Mouse (Mus musculus) heart, embryonic 12.5 days (tissue): ENCODE data around the gene Ank3. TPM values are rescaled to one million over a fixed set of nuclear protein-coding genes. Genes with fewer than 3 reads are reported as not detected.

Source experiments
- ATAC-seq: fragments of 200-750 bp; cut with Nextera tagmentation; 2 replicates; pipeline ENCODE4 v1.8.0; 2017; ENCODE audit warnings: moderate TSS enrichment, moderate library complexity; ENCODE audit not compliant: insufficient number of reproducible peaks, low FRiP score
- H3K27ac ChIP-seq: fragments of 300-500 bp; sonication (generic); 2 replicates; pipeline ENCODE4 v1.5.1; 2016; ENCODE audit warnings: mild to moderate bottlenecking, moderate library complexity; ENCODE audit not compliant: poor library complexity, severe bottlenecking
- H3K27me3 ChIP-seq: fragments of 300-500 bp; sonication (generic); replicated peaks from 2 replicates; pipeline ENCODE4 v1.6.1; 2016; ENCODE audit warnings: mild to moderate bottlenecking, moderate library complexity
- H3K36me3 ChIP-seq: fragments of 300-500 bp; sonication (generic); 2 replicates; pipeline ENCODE4 v1.6.1; 2016; ENCODE audit warnings: mild to moderate bottlenecking, moderate library complexity
- H3K4me1 ChIP-seq: fragments of 300-500 bp; sonication (generic); replicated peaks from 2 replicates; pipeline ENCODE4 v1.6.1; 2016; ENCODE audit warnings: mild to moderate bottlenecking
- H3K4me2 ChIP-seq: fragments of 300-500 bp; sonication (generic); 2 replicates; pipeline ENCODE4 v1.6.1; 2016; ENCODE audit warnings: mild to moderate bottlenecking, moderate library complexity
- H3K4me3 ChIP-seq: fragments of 300-500 bp; sonication (generic); 2 replicates; pipeline ENCODE4 v1.5.1; 2016; ENCODE audit warnings: mild to moderate bottlenecking
- H3K9ac ChIP-seq: fragments of 300-500 bp; sonication (generic); 2 replicates; pipeline ENCODE4 v1.6.1; 2016; ENCODE audit warnings: mild to moderate bottlenecking, moderate library complexity
- H3K9me3 ChIP-seq: fragments of 300-500 bp; sonication (generic); replicated peaks from 2 replicates; pipeline ENCODE4 v1.6.1; 2016; ENCODE audit warnings: mild to moderate bottlenecking, moderate library complexity
- WGBS: fragments of 180-500 bp; shearing (Covaris S2); methylation state at CpG from one replicate; pipeline ENCODE4 v1.1.7; 2016; 5-methylcytosine and 5-hydroxymethylcytosine counted together
- polyA plus RNA-seq: library from polyadenylated mRNA; unstranded; fragments of >200 nt; fragmentation: Nextera tagmentation; extraction: Ambion mirVana; gene quantifications from 2 replicates; pipeline ENCODE4 v1.2.1, GENCODE M21; 2016

Ank3 gene
- polyA plus RNA-seq, 1 experiment from 2014 or later, result 61.9 TPM

DNA sequence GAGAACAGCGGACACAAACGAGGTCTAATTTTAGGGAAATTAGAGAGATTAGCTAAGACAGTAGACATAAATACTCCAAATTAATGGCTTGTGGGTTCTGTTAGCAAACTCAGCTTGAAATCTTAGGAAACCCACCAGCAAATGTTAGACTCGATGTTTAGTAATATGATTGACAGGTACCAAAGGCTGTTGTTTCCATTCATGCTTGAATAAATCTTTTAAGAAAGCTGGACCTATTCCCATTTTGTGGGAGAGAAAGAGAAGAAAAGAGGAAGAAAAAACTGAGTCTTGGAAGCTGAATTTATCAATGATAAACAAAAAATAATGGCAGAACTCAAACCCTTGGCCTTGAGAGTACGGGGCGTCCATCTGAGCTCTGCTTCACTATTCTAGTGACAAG, 320.8 kb downstream of the Ank3 start:
- 85% methylated on average over 5 of the region's 5 CpGs for WGBS
- H3K4me2 ChIP-seq, result no peak overlapping the region
- H3K9me3 ChIP-seq, result no peaks in the 10 kb centered on the region
- no peak for ATAC-seq
- no peaks in the 10 kb centered on the region for H3K27me3 ChIP-seq
- no peak overlapping the region for H3K9ac ChIP-seq
- H3K4me1 ChIP-seq, result peaks cover 18% of the 10 kb centered on the region
- no peaks in the 10 kb centered on the region for H3K36me3 ChIP-seq
- no peak overlapping the region for H3K27ac ChIP-seq
- H3K4me3 ChIP-seq, result no peak overlapping the region

DNA sequence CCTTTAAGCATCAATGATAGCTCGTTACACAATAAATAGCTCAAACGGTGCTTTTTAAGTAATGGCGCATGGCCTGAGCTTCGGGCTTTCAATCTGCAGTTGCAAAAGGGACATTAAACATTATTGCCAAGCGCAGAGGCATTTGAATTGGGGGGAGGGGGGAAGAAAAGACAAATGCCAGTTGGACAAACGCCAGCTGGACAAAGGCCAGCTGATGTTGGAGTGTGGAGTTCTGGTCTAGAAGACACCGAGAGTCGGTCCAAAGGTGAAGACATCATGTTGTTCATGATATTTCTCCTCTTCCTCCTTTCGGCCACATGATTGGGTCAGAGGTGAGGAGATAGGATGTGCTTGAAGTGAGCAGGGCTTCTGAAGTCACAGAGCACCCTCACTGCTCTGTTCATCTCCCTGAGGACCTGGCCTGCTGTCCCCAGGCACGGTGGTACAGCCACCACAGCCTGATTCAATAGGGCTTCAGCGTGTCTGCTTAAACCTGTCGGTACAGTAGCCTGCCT, 321.4 kb downstream of the Ank3 start:
- Histone ChIP-seq H3K27me3 (no peaks in the 10 kb centered on the region), H3K9ac (no peak overlapping the region), H3K4me1 (peaks cover 18% of the 10 kb centered on the region), H3K9me3 (no peaks in the 10 kb centered on the region), H3K4me3 (no peak overlapping the region), H3K27ac (no peak overlapping the region; the same call in 1 of the 2 replicates), H3K4me2 (no peak overlapping the region), H3K36me3 (no peaks in the 10 kb centered on the region)
- no peak for ATAC-seq
- 56% methylated on average over 12 of the region's 12 CpGs for WGBS

DNA sequence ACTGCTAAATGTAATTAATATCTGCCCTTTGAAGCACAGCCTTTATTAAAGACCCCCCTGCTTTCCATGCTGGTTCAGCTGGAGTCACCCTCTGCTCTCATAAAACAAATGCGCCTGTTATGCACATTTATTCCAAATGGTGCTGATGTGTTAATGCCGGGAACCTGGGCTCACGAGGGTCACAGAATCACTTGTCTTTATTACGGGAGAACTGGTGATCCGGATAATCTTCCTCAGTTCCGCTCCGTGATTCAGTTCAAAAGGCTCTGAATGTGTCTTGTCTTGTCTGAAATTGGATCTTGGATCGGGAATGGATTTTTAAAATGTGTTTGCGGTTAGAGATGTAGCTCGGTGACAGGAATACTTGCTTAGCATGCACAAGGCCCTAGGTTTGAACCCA, 321.9 kb downstream of the Ank3 start:
- H3K4me1 ChIP-seq, result peaks cover 18% of the 10 kb centered on the region
- H3K27me3 ChIP-seq, result no peaks in the 10 kb centered on the region
- no peak overlapping the region for H3K27ac ChIP-seq
- no peak overlapping the region for H3K4me3 ChIP-seq
- H3K36me3 ChIP-seq, result no peaks in the 10 kb centered on the region
- no peak for ATAC-seq
- 88% methylated on average over 10 of the region's 10 CpGs for WGBS
- H3K4me2 ChIP-seq, result no peak overlapping the region
- no peaks in the 10 kb centered on the region for H3K9me3 ChIP-seq
- no peak overlapping the region for H3K9ac ChIP-seq

DNA sequence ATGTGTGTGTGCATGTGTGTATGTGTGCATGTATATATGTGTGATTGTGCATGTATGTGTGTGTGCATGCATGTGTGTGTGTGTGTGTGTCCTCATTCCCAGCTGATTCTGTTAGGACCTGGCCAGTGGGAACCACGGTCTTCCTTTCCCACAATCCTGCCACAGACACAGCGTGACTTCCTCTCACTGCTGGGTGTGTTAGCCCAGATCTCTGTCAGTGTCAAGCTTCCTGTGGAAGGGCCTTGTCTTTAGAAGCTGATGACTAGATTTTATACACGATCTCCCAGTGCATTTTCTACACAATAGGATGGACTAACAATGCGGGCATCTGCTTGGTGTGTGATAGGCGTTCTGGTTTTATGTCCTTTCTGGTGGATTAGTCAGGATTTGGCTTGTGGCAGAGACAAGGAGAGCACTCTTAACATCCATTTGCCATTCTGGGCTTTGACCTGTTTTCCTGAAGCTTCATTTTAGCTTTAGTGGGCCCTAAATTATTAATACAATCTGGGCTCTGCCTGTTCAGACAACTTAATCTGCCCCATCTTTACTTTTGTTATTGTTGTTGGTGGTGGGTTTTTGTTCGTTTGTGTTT, 322.4 kb downstream of the Ank3 start:
- no peaks in the 10 kb centered on the region for H3K9me3 ChIP-seq
- WGBS, result 68% methylated on average over 6 of the region's 6 CpGs
- no peak for ATAC-seq
- no peak overlapping the region for H3K27ac ChIP-seq
- no peaks in the 10 kb centered on the region for H3K36me3 ChIP-seq
- H3K9ac ChIP-seq, result no peak overlapping the region
- no peak overlapping the region for H3K4me3 ChIP-seq
- peaks cover 18% of the 10 kb centered on the region for H3K4me1 ChIP-seq
- H3K27me3 ChIP-seq, result no peaks in the 10 kb centered on the region
- no peak overlapping the region for H3K4me2 ChIP-seq

DNA sequence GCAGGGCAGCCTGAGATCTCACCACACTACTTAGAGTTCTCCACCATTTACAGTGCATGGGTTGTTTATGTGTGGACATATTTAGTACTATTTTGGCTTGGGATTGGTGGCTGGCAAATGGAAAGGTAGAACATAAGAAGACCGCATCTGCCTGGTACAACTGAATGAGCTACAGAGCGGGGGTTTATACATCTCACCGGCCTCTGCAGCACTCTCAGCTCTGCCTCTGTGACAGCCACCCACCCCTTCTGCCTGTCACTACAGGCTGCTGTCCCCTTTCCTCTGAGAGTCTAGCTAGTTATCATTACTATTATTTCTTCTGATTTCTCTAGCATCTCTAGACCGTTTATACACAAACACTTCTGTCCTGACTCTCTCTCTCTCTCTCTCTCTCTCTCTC, 325.6 kb downstream of the Ank3 start:
- no peak overlapping the region for H3K27ac ChIP-seq
- no peaks in the 10 kb centered on the region for H3K36me3 ChIP-seq
- H3K9me3 ChIP-seq, result no peaks in the 10 kb centered on the region
- no peak for ATAC-seq
- H3K27me3 ChIP-seq, result no peaks in the 10 kb centered on the region
- H3K4me2 ChIP-seq, result no peak overlapping the region
- H3K4me1 ChIP-seq, result peaks cover 13% of the 10 kb centered on the region
- 82% methylated on average over 4 of the region's 4 CpGs for WGBS
- no peak overlapping the region for H3K4me3 ChIP-seq
- H3K9ac ChIP-seq, result no peak overlapping the region

DNA sequence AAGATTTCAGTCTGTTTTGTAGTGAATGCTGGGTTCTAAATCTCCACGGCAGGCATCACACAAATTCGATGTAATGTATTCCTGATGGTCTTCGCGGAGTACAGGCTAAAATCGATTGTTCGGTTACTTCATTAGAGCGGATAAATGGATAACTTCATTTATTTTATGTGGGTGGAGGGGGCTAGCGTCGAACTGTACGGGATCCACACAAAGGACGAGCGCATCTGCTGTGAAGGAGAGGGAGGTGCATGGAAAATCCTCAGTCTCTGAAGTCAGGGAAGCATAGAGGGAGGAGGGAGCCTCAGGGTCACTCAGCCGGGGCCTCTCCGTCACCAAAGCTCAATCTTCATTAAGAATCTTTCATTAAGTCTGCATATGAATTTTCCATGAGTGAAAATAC, 326.5 kb downstream of the Ank3 start:
- peaks cover 8% of the 10 kb centered on the region for H3K4me1 ChIP-seq
- H3K9me3 ChIP-seq, result no peaks in the 10 kb centered on the region
- no peak overlapping the region for H3K4me2 ChIP-seq
- 86% methylated on average over 14 of the region's 14 CpGs for WGBS
- H3K36me3 ChIP-seq, result no peaks in the 10 kb centered on the region
- no peak overlapping the region for H3K27ac ChIP-seq
- no peak overlapping the region for H3K4me3 ChIP-seq
- H3K27me3 ChIP-seq, result no peaks in the 10 kb centered on the region
- no peak for ATAC-seq
- no peak overlapping the region for H3K9ac ChIP-seq

DNA sequence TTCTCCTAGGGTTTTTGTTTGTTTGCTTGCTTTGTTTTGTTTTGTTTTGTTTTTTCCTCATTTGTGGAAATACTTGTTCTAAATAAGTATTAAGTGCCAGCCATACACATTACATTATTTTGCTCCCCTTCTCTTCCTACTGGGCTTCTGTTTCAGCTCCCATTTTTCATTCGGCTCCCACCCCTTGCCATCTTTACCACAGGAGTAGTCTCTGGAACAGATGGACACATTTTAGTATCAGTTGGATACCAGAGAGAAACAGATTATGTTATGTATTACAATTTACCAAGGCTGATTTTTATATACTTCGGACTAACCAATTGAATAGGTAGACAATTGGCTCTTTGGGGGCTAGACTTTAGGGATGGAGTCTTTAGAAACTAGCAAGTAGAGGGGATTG, 327.7 kb downstream of the Ank3 start:
- 89% methylated on average over 2 of the region's 2 CpGs for WGBS
- Histone ChIP-seq H3K27ac (no peak overlapping the region), H3K36me3 (no peaks in the 10 kb centered on the region), H3K4me1 (peaks cover 9% of the 10 kb centered on the region), H3K4me3 (no peak overlapping the region), H3K9me3 (no peaks in the 10 kb centered on the region), H3K4me2 (no peak overlapping the region), H3K27me3 (no peaks in the 10 kb centered on the region), H3K9ac (no peak overlapping the region)
- ATAC-seq, result no peak

DNA sequence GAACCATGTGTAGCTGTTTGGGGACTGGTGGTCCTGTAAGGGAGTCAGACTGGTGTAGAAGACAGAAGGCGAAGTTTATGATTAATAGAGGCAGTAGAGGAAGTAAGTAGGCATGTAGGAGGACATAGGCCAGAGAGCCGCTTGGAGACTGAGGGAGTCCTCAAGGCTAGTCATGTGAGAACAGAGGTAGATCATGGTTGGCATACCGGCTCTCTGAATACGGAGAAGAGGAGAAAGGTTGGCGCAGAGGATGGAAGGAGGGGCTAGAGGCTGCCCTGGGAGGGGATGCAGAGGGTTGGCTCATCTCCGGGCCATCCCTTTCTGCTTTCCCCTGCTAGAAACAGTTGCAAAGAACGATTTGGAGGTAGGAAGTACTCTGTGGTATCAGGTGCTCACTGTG, 328.2 kb downstream of the Ank3 start:
- H3K27me3 ChIP-seq, result no peaks in the 10 kb centered on the region
- H3K9ac ChIP-seq, result no peak overlapping the region
- WGBS, result 86% methylated on average over 7 of the region's 7 CpGs
- no peak overlapping the region for H3K4me2 ChIP-seq
- H3K4me1 ChIP-seq, result peaks cover 15% of the 10 kb centered on the region
- H3K27ac ChIP-seq, result no peak overlapping the region
- H3K4me3 ChIP-seq, result no peak overlapping the region
- H3K9me3 ChIP-seq, result no peaks in the 10 kb centered on the region
- no peak for ATAC-seq
- H3K36me3 ChIP-seq, result no peaks in the 10 kb centered on the region

DNA sequence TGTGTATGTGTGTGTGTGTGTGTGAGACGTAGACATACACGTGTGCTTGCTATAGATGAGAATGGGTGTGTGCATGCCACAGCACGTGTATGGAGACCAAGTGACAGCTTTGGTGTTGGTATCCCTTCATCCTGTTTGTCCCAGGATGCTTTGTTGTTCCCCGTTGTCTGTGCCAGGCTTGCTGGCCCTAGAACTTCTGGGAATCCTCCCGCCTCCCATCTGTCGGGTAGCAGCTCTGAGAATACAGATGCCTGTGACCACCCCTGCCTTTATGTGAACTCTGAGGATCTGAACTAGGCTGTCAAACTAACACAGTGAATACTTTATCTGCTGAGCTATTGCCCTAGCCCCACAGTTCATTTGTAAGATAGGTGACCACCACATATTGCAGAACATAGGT, 330.3 kb downstream of the Ank3 start:
- 69% methylated on average over 6 of the region's 6 CpGs for WGBS
- Histone ChIP-seq H3K36me3 (no peaks in the 10 kb centered on the region), H3K4me1 (peaks cover 16% of the 10 kb centered on the region), H3K27me3 (no peaks in the 10 kb centered on the region), H3K27ac (no peak overlapping the region), H3K4me2 (no peak overlapping the region), H3K9ac (no peak overlapping the region), H3K4me3 (no peak overlapping the region), H3K9me3 (no peaks in the 10 kb centered on the region)
- ATAC-seq, result no peak

DNA sequence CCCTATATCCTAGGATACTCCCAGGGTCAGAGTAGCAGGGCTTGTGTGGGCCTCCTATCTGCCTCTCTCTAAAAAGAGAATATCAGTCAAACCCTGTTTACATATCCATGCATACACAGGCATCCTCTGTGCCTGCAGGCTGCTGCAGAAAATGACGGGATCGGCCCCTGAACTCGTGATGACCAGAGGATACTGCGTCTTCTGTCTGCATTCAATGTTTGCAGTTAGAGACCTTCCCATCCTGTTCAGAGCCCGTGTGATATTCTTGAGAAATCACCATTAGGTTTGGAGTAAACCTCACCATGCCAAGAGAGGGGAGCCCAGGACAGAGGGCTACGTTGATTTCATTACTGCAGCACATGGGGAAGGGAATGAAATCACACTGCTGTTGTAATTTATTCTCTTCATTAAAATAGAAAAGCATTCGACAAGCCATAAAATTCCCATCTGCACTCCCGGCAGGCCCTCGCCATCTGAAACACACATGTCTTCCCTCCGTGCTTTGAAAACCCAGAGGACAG, 331.8 kb downstream of the Ank3 start:
- Histone ChIP-seq H3K27me3 (no peaks in the 10 kb centered on the region), H3K9me3 (no peaks in the 10 kb centered on the region), H3K4me3 (no peak overlapping the region), H3K9ac (no peak overlapping the region), H3K36me3 (no peaks in the 10 kb centered on the region), H3K4me1 (peaks cover 16% of the 10 kb centered on the region), H3K4me2 (no peak overlapping the region), H3K27ac (no peak overlapping the region)
- no peak for ATAC-seq
- WGBS, result 80% methylated on average over 10 of the region's 10 CpGs

DNA sequence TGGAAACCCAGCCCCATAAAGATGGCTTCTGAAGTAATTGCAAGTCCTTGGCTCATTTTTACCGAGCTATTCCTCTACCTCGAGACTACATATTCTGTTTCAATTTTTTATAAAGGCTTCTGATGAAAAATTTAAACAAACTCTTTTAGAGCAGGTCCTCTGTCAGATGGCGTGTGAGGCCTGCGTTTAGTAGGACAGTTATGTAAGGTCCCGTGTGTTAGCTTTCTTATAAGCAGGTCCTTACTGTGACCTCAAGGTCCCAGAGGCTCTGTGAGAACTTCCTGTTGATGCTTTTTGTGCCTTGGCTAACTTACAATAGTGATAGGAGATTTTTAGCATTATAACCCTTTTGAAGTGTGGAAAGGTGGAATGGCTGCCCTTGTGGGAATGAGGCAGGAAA, 332.8 kb downstream of the Ank3 start:
- WGBS, result 73% methylated on average over 5 of the region's 5 CpGs
- H3K4me3 ChIP-seq, result no peak overlapping the region
- peaks cover 16% of the 10 kb centered on the region for H3K4me1 ChIP-seq
- H3K27me3 ChIP-seq, result no peaks in the 10 kb centered on the region
- H3K9ac ChIP-seq, result no peak overlapping the region
- no peak overlapping the region for H3K27ac ChIP-seq
- no peak for ATAC-seq
- no peaks in the 10 kb centered on the region for H3K36me3 ChIP-seq
- no peaks in the 10 kb centered on the region for H3K9me3 ChIP-seq
- no peak overlapping the region for H3K4me2 ChIP-seq

DNA sequence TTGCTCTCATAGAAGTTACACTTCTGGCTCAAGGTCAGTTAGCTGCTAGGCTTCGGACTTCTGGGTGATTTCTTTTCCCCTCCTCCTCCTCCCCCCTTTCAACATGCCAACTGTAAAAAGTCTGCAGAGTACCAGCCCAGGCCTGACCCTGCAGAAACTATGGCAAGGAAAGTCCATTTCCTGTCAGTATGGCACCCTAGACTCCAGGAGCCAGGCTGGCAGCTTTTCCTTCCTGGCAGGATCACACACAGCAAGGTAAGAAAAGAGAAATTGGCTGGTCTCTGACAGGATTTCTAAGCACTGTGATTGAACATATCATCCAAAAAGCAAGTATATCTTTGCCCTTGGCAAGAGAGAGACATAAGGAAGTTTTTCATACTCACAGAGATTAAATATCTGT, 333.3 kb downstream of the Ank3 start:
- no peak for ATAC-seq
- H3K27me3 ChIP-seq, result no peaks in the 10 kb centered on the region
- 50% methylated on average over 1 of the region's 1 CpGs for WGBS
- H3K4me3 ChIP-seq, result no peak overlapping the region
- no peak overlapping the region for H3K4me2 ChIP-seq
- no peak overlapping the region for H3K27ac ChIP-seq
- no peaks in the 10 kb centered on the region for H3K9me3 ChIP-seq
- no peak overlapping the region for H3K9ac ChIP-seq
- no peaks in the 10 kb centered on the region for H3K36me3 ChIP-seq
- peaks cover 16% of the 10 kb centered on the region for H3K4me1 ChIP-seq
